Mouse (Mus musculus) bone marrow macrophage, adult 2 months (primary cell): ENCODE results near the gene Nectin4. TPM values are rescaled to one million over a fixed set of nuclear protein-coding genes. Genes with fewer than 3 reads are reported as not detected.

Experiments
- H3K27ac ChIP-seq: 2 replicates; pipeline ENCODE4 v1.5.1; 2012; ENCODE audit warnings: low read depth, low read length; ENCODE audit not compliant: insufficient read depth
- H3K4me1 ChIP-seq: 2 replicates; pipeline ENCODE4 v1.6.1; 2012; ENCODE audit warnings: low read length; ENCODE audit not compliant: control insufficient read depth, insufficient read depth
- H3K4me3 ChIP-seq: 2 replicates; pipeline ENCODE4 v1.5.1; 2012; ENCODE audit warnings: mild to moderate bottlenecking, low read length, moderate library complexity; ENCODE audit not compliant: insufficient read depth
- CTCF ChIP-seq: IDR thresholded peaks from 2 replicates; pipeline ENCODE4 v1.5.1; 2012; ENCODE audit warnings: low read depth, mild to moderate bottlenecking, low read length, moderate library complexity
- POLR2A ChIP-seq: IDR thresholded peaks from 2 replicates; pipeline ENCODE4 v1.6.1; 2012; ENCODE audit warnings: mild to moderate bottlenecking, low read depth, low read length, borderline replicate concordance
- polyA plus RNA-seq: library from polyadenylated mRNA; stranded (reverse); fragments of >200 nt; gene quantifications from 2 replicates; pipeline ENCODE4 v1.2.4, GENCODE M21; 2012; ENCODE audit not compliant: missing spikeins, insufficient read depth, insufficient read length

Nectin4 gene
- polyA plus RNA-seq, 1 experiment: 11.5 TPM

DNA sequence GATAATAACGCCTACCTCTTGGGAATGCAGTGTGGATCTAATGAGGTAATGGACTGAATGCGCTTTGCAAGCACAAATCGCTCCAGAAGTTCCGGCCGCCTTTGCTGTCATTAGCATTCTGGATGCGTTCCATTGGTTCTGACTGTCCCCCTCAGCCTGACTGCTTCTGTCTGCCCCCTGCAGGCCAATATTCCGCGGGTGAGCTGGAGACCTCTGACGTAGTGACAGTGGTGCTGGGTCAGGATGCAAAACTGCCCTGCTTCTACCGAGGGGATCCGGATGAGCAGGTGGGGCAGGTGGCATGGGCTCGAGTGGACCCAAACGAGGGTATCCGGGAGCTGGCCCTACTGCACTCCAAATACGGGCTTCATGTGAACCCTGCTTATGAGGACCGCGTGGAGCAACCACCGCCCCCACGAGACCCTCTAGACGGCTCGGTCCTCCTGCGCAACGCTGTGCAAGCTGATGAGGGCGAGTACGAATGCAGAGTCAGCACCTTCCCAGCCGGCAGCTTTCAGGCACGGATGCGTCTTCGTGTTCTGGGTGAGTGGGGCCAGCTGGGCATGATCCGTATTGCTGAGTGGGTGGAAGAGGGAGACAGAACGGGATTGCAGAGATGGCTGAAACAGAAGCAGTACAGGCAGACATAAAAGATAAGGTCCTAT lies 10.2 kb downstream of the Nectin4 start:
- no peak for TF ChIP-seq POLR2A
- TF ChIP-seq CTCF: peak; percentile 27; the same call in 1 of the 2 replicates
- Histone ChIP-seq H3K27ac (no peak overlapping the region; the same call in 1 of the 2 replicates), H3K4me1 (peaks cover 40% of the 10 kb centered on the region), H3K4me3 (0 out of 2 replicates have a peak overlapping the region, but pooled peaks have one; percentile 7)

DNA sequence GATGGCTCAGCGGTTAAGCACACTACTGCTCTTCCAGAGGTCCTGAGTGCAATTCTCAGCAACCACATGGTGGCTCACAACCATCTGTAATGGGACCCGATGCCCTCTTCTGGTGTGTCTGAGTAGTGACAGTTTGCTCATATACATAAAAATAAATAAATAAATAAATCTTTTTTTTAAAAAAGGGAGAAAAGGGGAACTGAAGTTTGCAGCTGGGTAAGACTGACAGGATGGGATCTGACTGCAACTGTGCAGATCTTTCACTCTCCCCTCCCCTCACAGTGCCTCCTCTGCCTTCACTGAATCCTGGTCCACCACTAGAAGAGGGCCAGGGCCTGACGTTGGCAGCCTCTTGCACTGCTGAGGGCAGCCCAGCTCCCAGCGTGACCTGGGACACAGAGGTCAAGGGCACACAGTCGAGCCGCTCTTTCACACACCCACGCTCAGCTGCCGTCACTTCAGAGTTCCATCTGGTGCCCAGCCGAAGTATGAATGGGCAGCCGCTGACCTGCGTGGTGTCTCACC lies 12.3 kb downstream of the Nectin4 start:
- Histone ChIP-seq H3K27ac (no peak overlapping the region), H3K4me1 (peaks cover 31% of the 10 kb centered on the region), H3K4me3 (no peak overlapping the region)
- TF ChIP-seq CTCF: peak; percentile 26; the same call in 1 of the 2 replicates
- TF ChIP-seq POLR2A: no peak

DNA sequence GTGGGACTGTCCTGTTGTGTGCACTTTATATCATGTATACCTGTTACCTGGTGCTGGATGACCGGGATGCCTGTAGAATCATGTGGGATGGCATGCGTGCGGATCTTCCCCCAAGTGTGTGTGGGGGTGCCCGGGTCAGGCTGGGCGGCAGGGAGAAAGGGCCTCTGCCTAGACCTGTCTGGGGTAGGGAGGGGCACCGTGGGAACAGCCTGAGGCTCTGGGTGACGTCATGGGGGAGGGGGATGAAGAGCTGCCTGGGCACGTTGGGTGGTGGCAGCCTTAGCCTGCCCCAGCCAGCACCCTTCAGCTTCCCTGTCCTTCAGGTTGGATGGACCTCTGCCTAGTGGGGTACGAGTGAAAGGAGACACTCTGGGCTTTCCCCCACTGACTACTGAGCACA lies 14.5 kb downstream of the Nectin4 start:
- Histone ChIP-seq H3K4me3 (no peak overlapping the region), H3K4me1 (peaks cover 32% of the 10 kb centered on the region), H3K27ac (no peak overlapping the region)
- TF ChIP-seq POLR2A (no peak), CTCF (no peak)

GRCm38 (mm10) chr1:171385171-171385570 lies 15.3 kb downstream of the Nectin4 start:
- TF ChIP-seq POLR2A (no peak), CTCF (no peak)

DNA sequence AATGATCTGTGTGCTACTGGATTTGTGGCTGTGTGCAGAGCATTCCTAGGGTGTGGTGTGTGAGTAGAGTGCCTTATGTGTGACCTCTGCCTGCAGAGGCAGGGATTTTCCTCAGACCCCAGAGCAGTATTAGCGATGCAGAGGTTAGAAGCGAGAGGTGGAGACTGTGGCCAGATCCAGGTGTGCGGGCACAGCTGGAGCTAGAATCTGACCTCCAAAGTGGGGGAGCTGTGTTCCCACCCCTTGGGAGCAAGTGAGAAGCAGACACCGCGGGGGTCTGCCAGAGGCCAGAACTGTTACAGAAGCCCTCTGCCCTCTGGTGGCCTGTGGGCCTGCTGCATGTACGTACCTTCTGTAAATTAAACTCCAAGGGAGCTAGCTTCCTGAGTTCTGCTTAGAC lies 17.2 kb downstream of the Nectin4 start:
- no peak overlapping the region for H3K27ac ChIP-seq
- peaks cover 32% of the 10 kb centered on the region for H3K4me1 ChIP-seq
- no peak overlapping the region for H3K4me3 ChIP-seq
- TF ChIP-seq CTCF (peak; percentile 54), POLR2A (no peak)

More at GRCm38 (mm10) chr1:171385171-171385570, 15.3 kb downstream of the Nectin4 start:
- Histone ChIP-seq H3K4me3 (no peak overlapping the region), H3K4me1 (peaks cover 27% of the 10 kb centered on the region), H3K27ac (no peak overlapping the region)

DNA sequence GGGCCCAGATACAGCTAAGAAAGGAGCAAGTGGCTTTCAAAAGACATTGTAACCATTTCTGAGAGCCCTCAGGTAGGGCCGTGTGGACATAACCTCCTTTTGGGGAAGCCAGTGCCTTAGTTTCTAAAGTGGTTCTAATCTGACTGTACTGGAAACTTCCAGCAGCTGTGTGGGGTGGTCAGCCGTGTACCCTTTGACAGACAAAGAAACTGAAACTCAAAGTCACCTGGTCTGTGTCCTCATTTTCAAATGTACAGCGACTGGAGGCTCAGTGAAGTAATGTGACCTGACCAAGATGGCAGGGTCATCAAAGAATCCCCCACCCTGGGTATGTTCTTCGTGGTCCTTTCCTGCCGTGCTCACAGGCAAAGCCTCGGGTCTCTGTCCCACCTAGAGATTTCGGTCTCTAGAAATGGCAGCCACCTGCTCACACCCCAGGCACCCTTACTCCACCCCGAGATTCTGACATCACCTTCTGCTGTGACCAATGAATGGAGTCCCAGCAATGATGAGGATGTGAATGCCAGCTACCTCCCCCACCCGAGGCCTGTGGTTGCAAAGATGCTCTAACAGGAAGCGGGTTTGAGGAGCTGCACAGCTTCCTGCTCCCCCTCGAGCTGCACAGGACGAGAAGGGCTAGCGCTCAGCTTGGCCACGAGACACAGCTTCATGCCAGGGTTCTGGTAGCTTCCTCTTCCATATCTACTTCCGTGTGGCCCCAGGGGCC lies 18.6 kb downstream of the Nectin4 start, which contains the start of gene Arhgap30:
Gene Arhgap30, plus strand, starts transcription at position 579 of the 727 bp plus-strand sequence.
- no peak for TF ChIP-seq CTCF
- no peak for TF ChIP-seq POLR2A
- H3K27ac ChIP-seq: peak within 1 kb of the TSS; percentile 96
- H3K4me1 ChIP-seq: peaks cover 32% of the 10 kb centered on the region
- peak within 1 kb of the TSS; percentile 85 for H3K4me3 ChIP-seq

- Histone ChIP-seq H3K27ac (peak overlapping the region; percentile 96), H3K4me1 (peaks cover 38% of the 10 kb centered on the region), H3K4me3 (peak overlapping the region; percentile 85)
- TF ChIP-seq CTCF: no peak
- no peak for TF ChIP-seq POLR2A
Observed at GRCm38 (mm10) chr1:171390101-171390500, 20.2 kb downstream of the Nectin4 start.

- Histone ChIP-seq H3K27ac (no peak overlapping the region), H3K4me1 (peaks cover 10% of the 10 kb centered on the region), H3K4me3 (no peak overlapping the region)
- TF ChIP-seq POLR2A (no peak), CTCF (no peak)
Observed at GRCm38 (mm10) chr1:171401821-171402220, 31.9 kb downstream of the Nectin4 start.

DNA sequence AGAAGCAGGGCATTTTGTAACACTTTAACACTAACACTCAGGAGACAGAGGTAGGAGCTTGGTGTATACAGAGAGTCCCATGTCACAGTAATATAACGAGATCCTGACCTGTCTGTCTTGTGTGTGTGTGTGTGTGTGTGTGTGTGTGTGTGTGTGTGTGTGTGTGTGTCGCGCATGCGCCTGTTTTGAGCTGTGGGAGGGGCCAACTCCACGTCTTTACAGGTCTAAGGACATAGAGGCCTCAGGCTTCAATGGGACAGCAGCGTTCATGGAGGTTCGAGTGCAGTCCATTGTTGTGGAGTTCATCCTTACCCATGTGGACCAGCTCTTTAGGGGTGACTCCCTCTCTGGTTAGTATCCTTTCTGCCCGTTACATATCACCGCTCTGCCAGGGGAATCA lies 33.1 kb downstream of the Nectin4 start:
- Histone ChIP-seq H3K4me3 (no peak overlapping the region), H3K4me1 (peaks cover 5% of the 10 kb centered on the region), H3K27ac (no peak overlapping the region)
- no peak for TF ChIP-seq CTCF
- TF ChIP-seq POLR2A: no peak

DNA sequence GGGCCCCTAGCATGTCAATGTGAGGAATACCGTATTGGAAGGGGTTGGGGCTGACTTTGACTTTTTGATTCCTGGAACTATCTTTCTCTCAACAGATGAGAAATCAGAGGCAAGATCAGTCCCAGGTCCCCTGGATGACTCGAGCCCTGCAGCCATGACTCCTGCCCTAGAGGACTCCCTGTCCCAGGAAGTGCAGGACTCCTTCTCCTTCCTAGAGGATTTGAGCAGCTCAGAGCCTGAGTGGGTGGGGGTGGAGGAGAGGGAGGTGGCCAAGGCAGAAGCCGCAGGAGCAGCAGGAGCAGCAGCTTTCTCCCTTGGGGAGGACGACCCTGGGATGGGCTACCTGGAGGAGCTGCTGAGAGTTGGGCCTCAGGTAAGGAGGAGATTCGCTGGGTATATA lies 37.4 kb downstream of the Nectin4 start:
- Histone ChIP-seq H3K4me3 (no peak overlapping the region), H3K4me1 (peaks cover 17% of the 10 kb centered on the region), H3K27ac (no peak overlapping the region)
- TF ChIP-seq POLR2A: no peak
- TF ChIP-seq CTCF: no peak
